Mouse (Mus musculus) granulocyte monocyte progenitor cell, adult 5-6 weeks (primary cell): ENCODE measurements at regions not wholly inside any gene's neighbourhood (a gene's known extent, or its start where the extent isn't known, plus 50 kb on each side); places are given as distances from the start of the nearest gene placed in this dataset.
A peak's percentile ranks its signal among the peaks of the same experiment; 100 is the strongest.
"Not testable (repeated sequence)": the region's sequence is repeated elsewhere in the genome, so short reads cannot be mapped to it uniquely, and the experiment has no call there.

Experiments used
- ATAC-seq: replicated peaks from 2 replicates; pipeline ENCODE4 v1.8.0; 2016; ENCODE audit warnings: mild to moderate bottlenecking, moderate TSS enrichment, inconsistent platforms; ENCODE audit not compliant: poor library complexity, severe bottlenecking

DNA sequence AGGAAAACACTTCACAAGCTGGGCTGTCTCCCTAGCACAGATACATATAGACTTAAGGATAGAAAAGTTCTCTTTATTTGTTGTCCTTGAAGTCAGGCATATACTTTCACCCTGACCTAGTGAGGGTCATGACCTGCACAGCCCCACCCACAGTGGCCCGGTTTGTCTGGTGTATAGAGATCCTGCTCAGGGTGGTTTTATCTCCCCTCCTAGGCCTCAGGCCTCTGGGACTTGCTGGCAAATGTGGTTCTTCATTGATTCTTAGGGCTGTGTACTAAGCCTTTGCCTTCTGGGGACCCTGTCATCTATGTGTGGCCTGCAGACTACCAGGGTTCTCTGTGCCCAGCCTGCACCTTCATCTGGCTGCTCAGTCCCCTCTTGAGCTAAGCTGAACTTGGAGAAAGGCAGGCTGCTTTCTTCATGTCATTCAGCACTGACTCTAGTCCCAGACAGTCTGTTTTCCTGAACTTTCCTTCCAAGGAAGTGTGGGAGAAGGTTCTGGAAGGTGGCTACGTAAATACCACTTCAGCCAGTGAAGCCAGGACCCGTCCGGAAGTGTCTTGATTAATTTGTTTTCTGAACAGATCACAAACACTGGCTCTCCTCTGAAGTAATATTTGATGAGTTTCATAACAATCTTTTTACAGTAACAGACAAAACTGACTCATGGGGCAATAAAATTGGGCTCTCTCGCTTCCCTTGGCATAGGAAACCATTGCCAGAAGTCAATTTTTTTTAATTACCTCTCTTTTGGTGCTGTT is 135.0 kb upstream of the Dapk1 start:
- ATAC-seq, result no peak

DNA sequence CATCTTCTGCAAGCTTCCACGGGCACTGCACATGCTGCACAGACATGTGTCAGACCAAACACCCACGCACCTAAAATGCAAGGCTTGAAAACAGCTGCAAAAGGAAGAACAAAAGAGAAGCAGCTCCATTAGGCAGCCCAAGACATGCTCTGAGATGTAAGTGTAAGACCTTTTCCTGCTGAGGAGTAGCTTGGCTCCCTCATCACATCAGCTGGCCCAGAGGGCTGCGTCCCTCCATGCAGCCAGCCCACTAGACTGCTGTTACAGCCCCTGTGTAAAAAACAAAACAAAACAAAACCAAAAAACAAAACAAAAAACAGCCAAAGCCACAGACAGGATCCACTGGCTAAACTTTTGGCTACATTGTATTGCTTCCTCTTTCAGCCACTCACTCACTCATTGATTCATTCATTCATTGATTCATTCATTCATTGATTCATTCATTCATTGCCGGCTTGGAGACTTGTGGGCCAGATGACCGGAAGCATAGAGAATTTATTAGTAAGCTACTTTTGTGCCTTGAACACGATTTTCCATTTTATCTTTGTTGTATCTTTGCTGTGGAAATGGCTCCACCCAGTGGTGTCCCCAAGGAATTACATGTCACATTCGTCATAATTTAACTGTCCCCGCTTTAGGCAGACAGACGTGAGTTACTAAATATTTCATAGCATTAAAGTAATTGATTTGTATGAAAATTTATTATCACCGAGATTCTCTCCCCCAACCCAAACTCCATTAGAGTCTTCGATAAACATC is 133.7 kb upstream of the Dapk1 start:
- ATAC-seq, result peak; percentile 63

DNA sequence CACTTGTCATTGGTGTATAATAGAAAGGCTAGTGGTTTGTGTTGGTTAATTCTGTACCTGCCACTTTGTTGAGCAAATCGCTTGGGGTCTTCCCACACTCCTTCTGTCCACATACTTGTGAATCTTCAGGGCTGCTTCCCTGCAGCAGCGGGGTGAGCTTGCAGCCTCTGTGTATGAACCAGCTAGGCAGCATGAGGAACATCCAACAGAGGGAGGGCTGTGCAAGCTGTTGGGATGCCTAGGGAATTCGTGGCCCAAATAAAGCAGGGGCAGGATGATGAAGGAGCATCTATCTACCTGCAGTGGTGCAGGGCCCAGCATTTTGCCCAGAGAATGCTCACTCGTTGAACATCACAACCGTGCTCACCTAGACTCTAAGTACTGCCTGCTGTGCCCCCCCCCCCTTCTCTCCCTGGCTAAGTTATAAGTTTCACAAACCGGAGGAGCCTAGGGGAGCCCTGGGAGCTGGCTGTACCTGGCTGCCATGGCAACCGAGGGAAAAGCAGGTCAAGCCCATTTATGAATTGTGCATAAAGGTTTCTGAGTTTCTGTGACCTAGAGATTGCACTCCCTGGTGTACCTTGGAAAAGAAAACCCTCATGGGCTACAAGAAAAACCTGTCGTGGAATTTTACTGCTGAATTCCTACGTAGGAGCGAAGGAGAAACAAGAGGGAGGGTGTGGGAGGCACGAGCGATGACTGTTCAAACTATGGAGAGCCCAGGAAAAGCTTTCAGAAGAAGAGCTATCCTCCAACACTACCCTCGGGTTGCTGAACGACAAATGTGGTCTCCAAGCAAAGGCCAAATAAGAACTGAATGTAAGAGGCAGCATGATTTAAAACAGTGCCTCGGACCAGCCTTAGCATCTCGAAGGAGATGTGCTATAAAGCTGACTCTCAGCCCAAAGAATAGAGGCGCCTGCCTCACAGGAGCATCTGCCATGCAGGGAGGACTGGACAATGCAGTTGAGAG is 131.0 kb upstream of the Dapk1 start:
- ATAC-seq, result no peak

DNA sequence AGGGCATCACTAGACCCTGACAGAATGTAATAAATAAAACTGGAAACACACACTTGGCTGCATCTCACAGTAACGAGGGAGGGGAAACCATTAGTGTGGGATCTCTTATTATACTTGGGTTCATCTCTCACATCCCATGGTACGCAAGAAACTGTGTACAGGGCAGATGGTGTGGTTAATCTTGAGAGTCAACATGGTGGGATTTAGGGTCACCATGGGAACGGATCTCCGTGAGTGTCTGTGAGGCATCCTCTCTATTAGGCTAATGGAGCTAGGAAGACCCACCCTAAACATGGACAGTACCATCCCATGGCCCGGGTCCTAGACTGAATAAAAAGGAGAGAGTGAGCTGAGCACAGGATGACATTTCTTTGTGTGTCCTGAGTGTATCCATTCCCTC is 130.1 kb upstream of the Dapk1 start:
- no peak for ATAC-seq

DNA sequence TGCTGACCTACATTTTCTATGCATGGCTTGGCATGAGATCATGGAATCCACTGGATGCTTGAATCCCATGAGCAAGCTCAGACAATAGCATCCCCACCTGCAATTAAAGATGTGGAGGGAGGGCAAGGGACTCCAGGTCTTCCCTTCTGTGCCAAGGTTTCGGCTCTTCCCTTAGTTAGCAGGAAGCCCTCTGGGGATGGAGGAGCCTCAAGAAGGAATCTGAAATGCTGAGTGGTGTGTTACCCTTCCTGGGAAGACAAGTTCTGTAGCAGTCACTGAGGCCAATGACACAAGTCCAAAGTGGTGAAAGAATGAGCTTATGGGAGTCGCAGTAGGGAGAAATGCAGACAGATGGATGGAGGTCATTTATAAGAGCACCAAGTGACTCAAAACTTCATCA is 125.4 kb upstream of the Dapk1 start:
- no peak for ATAC-seq

DNA sequence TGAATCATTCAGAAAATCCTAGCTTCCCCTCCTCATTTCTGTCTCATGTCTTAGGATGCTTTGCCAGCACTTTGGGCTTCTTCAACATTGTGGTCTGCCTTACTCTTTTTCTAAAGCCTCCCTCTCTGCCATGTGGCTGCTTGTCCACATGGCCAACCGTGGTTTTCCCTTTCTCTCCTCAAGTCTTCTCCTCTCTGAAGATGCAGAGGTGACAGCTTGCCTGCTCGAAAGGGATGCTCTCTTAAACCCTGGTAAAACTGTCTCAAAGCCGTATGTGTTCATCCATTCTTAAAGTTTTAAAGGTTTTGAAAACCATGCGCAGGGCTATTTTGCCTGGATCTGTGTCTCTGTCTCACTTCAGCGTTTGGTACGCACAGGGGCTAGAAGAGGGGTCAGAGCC is 123.4 kb upstream of the Dapk1 start:
- ATAC-seq, result no peak

DNA sequence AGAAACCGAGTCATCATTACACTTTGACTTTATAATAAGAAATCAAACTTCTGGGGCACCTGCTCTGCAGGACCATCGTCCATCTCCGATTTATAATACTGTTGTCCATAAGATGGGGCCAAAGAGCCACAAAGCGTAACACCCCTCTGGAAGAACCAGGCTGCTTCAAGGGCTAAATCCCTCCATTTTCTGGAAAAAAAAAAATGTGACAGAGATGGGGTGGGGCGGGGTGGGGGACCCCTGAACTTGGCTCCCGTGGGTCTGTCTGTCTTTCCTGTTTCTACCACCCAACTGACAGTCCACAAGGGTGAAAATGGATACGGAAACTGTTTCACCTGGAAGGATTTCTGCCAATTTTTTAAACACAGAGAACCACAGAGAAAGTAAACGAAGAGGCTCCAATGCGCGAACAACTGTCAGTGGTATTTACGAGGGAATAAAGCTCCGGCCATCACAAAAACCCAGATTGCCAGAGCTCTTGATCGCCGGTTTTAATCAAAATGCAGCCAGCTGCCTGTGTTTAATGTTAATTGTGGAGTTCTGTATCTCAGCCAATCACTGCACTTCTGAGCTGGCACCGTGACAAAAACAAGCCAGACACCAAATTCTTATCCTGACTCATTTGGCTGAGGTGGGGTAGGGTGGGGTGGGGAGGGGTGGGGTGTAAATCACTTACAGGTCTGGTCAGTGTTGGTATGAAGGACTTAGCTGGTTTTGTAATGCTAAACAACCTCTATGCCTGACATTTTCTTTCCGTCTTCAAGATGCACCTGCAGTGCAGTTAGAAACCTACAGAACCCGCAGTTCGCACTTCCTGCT is 122.5 kb upstream of the Dapk1 start:
- ATAC-seq, result peak; percentile 33

DNA sequence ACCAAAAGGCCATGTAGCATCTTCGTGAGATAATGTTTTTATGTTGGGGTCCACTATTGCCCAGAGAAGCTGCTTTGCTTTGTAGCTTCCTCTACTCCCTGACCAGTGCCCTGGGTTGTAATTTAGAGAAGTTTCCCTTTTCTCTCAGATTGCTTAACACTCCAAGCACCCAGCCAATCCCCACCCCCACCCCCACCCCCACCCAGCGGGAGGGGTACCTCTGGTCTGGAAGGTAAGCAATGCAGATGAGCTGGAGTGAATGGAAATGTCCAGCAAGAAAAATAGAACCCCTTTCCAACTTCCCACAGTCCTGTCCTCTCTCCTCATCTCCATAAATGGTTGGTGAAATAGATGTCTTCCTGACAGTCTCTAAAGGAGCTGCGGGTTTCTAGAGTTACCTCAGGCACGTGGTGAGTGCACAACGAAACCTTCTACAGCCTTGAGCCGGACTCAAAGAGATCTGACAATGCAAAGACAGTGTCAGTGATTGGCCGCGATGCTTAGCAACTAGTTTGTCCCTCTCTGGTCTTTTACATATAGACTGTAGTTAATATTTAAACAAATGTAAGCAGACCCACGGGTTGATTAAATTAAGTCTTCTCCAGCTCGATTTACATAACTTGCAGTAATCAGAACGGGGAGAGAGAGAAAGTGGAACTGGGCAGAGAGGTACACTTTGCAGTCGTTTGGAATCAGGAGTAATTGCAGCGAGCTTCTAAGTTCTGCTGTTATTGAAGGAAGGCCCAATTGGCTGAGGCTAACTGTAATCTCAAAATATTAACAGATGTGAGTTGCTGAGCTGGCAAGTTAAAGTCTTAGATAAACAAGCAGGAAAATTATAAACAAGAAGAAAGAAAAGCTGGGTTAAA is 121.7 kb upstream of the Dapk1 start:
- peak; percentile 61 for ATAC-seq

DNA sequence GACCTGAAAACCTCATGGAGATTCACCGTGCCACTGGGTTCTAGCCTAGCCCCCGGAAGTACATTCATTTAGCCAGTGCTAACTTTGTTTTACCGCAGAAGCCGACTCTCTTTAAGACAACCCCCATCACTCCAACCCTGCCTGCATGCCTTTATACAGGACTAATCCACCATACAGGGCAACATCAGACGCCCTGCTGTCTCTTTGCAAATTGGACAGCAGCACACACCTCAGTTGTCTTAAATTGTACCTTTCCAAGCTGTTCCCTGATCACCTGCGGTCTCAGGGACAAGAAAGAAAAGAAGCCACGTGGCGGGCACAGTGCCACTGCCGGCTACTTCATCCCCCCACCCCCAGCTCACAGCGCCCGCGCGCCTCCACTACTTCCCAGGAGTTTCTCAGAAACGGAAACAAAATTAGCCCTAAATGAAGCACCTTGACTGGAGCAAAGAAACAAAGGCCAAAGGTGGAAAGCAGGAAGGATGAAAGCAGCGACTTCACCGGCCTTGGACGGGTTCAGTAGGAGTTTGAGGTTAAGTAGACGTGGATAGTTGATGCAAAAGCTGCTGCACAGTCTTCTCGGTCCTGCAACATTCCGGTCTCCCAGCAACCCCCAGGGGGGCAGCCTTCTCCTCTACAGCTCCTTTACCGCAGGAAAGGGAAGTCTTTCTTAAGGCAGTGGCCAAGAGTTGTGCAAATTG is 120.9 kb upstream of the Dapk1 start:
- ATAC-seq, result peak; percentile 63

DNA sequence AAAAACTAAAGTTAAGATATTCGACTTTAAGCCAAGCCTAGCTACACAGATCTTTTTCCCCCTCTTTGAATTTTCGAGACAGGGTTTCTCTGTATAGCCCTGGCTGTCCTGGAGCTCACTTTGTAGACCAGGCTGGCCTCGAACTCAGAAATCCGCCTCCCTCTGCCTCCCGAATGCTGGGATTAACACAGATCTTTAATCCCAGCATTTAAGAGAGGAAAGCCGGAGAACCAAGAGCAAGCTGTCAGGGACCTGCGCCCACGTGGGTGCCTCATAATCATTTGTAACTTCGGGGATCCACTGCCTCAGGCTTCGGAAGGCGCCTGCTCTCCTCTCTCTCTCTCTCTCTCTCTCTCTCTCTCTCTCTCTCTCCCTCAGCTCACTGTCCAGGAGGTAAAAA is 120.3 kb upstream of the Dapk1 start:
- ATAC-seq, result not testable (repeated sequence)

DNA sequence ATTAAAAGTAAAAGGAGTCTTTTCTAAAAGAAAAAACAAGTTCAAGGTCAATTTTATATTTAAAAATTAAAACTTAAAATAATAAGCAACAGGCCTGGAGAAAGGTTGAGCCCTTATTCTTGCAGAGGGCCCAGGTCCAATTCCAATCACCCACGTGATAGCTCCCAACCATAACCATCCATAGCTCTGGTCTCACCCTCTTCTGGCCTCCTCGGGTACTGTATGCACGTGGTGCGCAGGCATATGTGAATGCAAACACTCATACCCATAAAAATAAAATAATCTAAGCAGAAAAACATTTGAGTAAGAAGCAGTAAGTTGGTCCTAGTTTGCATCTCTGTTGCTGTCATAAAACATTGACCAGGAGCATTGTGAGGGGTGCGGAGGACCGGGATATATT is 119.8 kb upstream of the Dapk1 start:
- ATAC-seq, result no peak

DNA sequence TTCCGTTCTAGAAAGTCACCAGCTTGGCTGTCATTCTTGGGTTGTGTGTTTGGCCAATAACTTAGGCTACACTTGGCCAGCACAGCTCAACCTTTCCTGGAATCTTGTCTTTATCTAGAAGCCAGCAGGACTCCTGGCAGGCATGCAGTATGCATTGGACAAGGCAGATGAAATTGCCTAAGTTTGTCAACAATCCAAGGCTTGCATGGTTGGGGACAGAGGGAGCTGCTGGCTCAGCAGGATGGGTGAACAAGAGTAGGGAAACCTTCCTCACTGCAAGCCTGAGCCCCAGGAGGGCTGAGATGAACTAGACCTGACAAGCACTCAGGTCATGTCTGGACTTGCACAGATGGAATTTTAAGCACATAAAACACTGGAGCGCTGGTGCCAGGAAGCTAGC is 115.6 kb upstream of the Dapk1 start:
- ATAC-seq, result no peak

DNA sequence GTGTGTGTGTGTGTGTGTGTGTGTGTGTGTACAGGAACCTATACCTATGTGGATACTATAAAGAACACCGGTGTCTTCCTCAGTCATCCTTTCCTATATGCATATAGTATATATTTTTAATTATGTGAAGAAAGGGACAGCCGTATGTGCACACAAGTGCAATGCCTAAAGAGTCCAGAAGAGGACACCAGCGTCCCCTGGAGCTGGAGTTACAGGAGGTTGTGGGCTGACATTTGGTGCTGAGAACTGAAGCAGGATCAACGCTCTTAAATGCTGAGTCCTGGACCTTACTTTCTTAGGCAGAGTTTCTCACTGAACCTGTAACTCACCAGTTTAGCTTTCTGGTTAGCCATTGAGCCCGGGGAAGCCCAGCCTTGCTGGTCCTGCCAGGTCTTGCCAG is 114.9 kb upstream of the Dapk1 start:
- ATAC-seq, result no peak

DNA sequence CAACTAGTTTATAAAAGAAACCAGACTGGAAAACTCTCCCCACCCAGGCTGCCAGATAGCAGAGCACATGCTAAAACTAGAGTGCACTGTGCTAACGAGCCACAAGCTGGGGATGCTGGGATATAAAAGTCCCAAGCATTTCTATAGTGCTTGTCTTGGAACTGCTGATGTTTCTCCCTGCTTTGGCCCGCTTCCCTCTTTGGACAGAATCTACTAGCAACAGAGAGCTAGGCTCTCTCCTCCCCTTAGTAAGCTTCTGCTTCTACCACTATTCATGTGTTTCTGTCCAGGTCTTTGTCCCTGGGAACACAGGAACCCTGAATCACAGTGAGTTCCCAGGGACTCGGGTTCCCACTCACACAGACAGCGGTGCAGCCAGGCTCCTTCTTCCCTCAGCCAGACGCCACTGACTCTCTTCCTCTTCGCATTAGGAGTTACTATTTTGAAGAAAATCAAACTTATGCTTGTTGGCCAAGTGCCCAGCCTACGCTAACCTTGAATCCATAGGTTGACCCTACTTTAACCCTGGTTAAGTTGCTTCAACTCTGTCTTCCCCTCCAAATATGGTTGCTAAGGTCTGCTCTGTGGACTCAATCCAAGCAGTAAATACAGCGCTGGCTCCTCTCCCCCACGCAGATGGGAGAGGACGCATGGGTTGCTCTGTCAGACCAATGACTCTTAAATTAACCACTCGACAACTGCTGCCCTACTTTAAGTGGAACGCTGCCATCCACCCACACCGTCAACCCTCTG is 113.4 kb upstream of the Dapk1 start:
- no peak for ATAC-seq

DNA sequence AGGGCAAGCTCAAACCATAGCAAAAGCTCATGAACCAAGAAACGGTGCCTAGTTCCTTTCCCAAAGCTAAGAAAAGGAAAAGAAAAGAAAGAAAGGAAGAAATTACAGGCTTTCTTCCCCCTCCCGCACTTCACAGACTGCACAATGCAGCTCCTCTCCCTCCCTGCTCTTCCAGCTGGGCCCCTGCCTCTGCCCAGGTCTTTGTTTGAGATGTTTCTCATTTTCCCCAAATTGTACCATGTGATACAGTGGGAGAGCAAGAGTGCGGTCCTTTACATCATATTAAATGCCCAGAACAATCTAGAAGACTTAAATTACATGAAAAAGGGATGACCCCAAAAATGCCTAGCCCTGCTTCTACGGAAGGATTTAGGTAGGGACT is 112.9 kb upstream of the Dapk1 start:
- ATAC-seq, result no peak

DNA sequence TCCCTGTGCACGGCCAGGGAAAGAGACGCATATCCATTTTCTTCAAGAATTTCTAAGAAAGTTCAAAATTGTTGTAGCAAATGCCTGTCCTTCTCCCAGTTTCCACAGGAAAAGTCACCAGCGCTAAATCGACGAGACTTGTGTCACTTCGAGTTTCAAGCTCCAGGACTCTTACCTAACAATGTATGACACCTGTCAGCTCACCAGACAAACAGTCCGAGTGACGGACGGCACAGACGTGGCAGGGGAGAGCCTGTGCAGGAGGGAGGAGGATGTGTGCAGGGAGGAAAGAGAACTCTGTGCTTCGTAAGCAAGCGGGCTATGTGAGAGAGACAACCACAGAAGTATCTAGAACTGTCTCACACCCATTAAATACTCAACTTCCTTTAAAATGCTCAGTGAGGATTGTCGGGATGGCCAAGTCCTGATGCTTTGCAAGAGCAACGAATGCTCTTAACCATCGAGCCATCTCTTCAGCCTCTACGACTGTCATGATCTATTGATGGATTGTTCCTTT is 109.7 kb upstream of the Dapk1 start:
- ATAC-seq, result peak; percentile 79

DNA sequence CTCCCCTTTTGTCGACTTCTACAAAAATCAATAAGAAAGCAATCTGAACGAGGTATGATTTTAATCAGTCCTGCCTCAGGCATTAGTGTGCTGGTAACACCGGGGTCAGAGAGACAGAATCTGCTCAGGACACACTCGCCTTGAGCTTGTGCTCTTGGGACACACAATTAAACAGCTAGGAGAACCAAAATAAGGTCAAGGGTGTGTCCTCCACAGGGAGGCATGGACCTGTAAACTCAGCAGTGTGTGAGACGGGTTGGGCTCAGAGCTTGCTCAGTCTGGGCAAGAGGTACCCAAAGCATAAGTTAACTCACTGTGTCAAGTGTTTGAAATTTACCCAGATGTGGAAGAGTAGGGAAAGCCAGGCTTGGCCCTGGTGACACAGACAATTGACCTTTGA is 107.9 kb upstream of the Dapk1 start:
- ATAC-seq, result no peak
